Mouse (Mus musculus): Measurements from ENCODE around the gene Rnase11.
A peak's percentile ranks its signal among the peaks of the same experiment; 100 is the strongest.
"Not testable (repeated sequence)": the region's sequence is repeated elsewhere in the genome, so short reads cannot be mapped to it uniquely, and the experiment has no call there.

Gene Rnase11

GRCm38 (mm10) chr14:51050063-51050462, at the start of gene Rnase11:
Gene Rnase11 (minus strand): TSS chr14:51050163.
- DNase-seq (ENCODE audit: low spot score): no peak

GRCm38 (mm10) chr14:51098921-51099320, 49.0 kb upstream of the Rnase11 start:
- no peak for DNase-seq (ENCODE audit: low spot score)

- DNase-seq (ENCODE audit: low spot score): not testable (repeated sequence)
Measured at GRCm38 (mm10) chr14:51098300-51098699, 48.3 kb upstream of the Rnase11 start.

GRCm38 (mm10) chr14:51095736-51096524, 46.0 kb upstream of the Rnase11 start:
- DNase-seq (ENCODE audit: low spot score): no peak

- no peak for DNase-seq (ENCODE audit: low spot score)
Measured at GRCm38 (mm10) chr14:51094921-51095320, 45.0 kb upstream of the Rnase11 start.

- DNase-seq (ENCODE audit: low spot score): no peak
Measured at GRCm38 (mm10) chr14:51094096-51094875, 44.3 kb upstream of the Rnase11 start.

GRCm38 (mm10) chr14:51093496-51093895, 43.5 kb upstream of the Rnase11 start:
- no peak for DNase-seq (ENCODE audit: low spot score)

- no peak for DNase-seq (ENCODE audit: low spot score)
Measured at GRCm38 (mm10) chr14:51092073-51092620, 42.2 kb upstream of the Rnase11 start.

GRCm38 (mm10) chr14:51090921-51091900, 41.2 kb upstream of the Rnase11 start, which contains the start of the genes Rnase4 and Ang:
Gene Rnase4 (plus strand): TSS chr14:51091077.
Gene Ang (plus strand): TSS chr14:51091150.
- no peak for DNase-seq (ENCODE audit: low spot score)

GRCm38 (mm10) chr14:51090077-51090781, 40.3 kb upstream of the Rnase11 start:
- DNase-seq (ENCODE audit: low spot score): no peak

GRCm38 (mm10) chr14:51089674-51090076, 39.7 kb upstream of the Rnase11 start:
- DNase-seq (ENCODE audit: low spot score): no peak

GRCm38 (mm10) chr14:51088970-51089673, 39.2 kb upstream of the Rnase11 start:
- peak; percentile 77 for DNase-seq (ENCODE audit: low spot score)

- no peak for DNase-seq (ENCODE audit: low spot score)
Measured at GRCm38 (mm10) chr14:51088166-51088969, 38.4 kb upstream of the Rnase11 start.

GRCm38 (mm10) chr14:51087762-51088161, 37.8 kb upstream of the Rnase11 start:
- no peak for DNase-seq (ENCODE audit: low spot score)

GRCm38 (mm10) chr14:51085911-51086310, 35.9 kb upstream of the Rnase11 start:
- DNase-seq (ENCODE audit: low spot score): no peak

GRCm38 (mm10) chr14:51085086-51085485, 35.1 kb upstream of the Rnase11 start:
- DNase-seq (ENCODE audit: low spot score): no peak

- DNase-seq (ENCODE audit: low spot score): no peak
Measured at GRCm38 (mm10) chr14:51083805-51084204, 33.8 kb upstream of the Rnase11 start.

- DNase-seq (ENCODE audit: low spot score): no peak
Measured at GRCm38 (mm10) chr14:51082599-51083581, 32.9 kb upstream of the Rnase11 start.
